Mouse (Mus musculus): ENCODE measurements around the gene Qpctl. TPM values are rescaled to one million over a fixed set of nuclear protein-coding genes. Genes with fewer than 3 reads are reported as not detected.

Gene Qpctl
- polyA plus RNA-seq, 1 experiment: not detected

GRCm38 (mm10) chr7:19178443-19179092 is 29.5 kb upstream of the Qpctl start:
- TF ChIP-seq POLR2A (IDR thresholded peaks at IDR 0.05; ENCODE audit: insufficient read depth, low read depth, low read length) (no peak), CTCF (IDR thresholded peaks at IDR 0.05; ENCODE audit: insufficient read depth, low read depth, low read length) (peak; percentile 87)
- H3K27ac ChIP-seq (ENCODE audit: insufficient read depth, low read depth, low read length): peak overlapping the region; percentile 74
- H3K4me1 ChIP-seq (ENCODE audit: control insufficient read depth, insufficient read depth, low read length): peaks cover 21% of the 10 kb centered on the region
- 8% methylated on average over 27 of the region's 27 CpGs for WGBS
- H3K4me3 ChIP-seq (ENCODE audit: insufficient read depth, low read depth, low read length): peak overlapping the region; percentile 84

- Histone ChIP-seq H3K4me3 (ENCODE audit: insufficient read depth, low read depth, low read length) (peak overlapping the region; percentile 84), H3K4me1 (ENCODE audit: control insufficient read depth, insufficient read depth, low read length) (peaks cover 21% of the 10 kb centered on the region), H3K27ac (ENCODE audit: insufficient read depth, low read depth, low read length) (peak overlapping the region; percentile 74)
- no peak for TF ChIP-seq CTCF (IDR thresholded peaks at IDR 0.05; ENCODE audit: insufficient read depth, low read depth, low read length)
- TF ChIP-seq POLR2A (IDR thresholded peaks at IDR 0.05; ENCODE audit: insufficient read depth, low read depth, low read length): no peak
- WGBS: 3% methylated on average over 18 of the region's 18 CpGs
Observed at GRCm38 (mm10) chr7:19178035-19178434, 28.9 kb upstream of the Qpctl start.

- Histone ChIP-seq H3K27ac (ENCODE audit: insufficient read depth, low read depth, low read length) (peak overlapping the region; percentile 97), H3K4me3 (ENCODE audit: insufficient read depth, low read depth, low read length) (peak overlapping the region; percentile 84), H3K4me1 (ENCODE audit: control insufficient read depth, insufficient read depth, low read length) (peaks cover 21% of the 10 kb centered on the region)
- WGBS: 56% methylated on average over 7 of the region's 7 CpGs
- TF ChIP-seq CTCF (IDR thresholded peaks at IDR 0.05; ENCODE audit: insufficient read depth, low read depth, low read length) (no peak), POLR2A (IDR thresholded peaks at IDR 0.05; ENCODE audit: insufficient read depth, low read depth, low read length) (no peak)
Observed at GRCm38 (mm10) chr7:19177216-19177615, 28.1 kb upstream of the Qpctl start.

DNA sequence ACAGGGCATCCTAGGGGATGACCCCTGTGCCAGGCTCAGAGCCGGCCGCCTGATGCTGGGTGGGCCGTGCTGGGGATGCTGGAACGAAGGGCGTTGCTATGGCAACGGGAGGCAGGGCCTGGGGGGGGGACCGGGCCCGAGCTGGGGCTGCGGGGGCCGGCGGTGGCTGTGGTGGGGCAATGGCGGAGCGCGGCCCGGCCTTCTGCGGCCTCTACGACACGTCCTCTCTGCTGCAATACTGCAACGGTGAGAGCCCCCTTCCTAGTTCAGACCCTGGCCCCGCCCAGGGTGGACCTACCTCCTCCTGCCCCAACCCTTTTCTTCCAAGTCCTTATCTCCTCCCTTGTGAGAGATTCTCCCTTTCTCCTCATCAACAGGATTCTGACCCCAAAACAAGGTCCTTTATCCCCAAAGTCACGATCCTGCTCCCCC is 27.4 kb upstream of the Qpctl start:
- Histone ChIP-seq H3K4me1 (ENCODE audit: control insufficient read depth, insufficient read depth, low read length) (peaks cover 26% of the 10 kb centered on the region), H3K27ac (ENCODE audit: insufficient read depth, low read depth, low read length) (peak overlapping the region; percentile 97), H3K4me3 (ENCODE audit: insufficient read depth, low read depth, low read length) (peak overlapping the region; percentile 84)
- 5% methylated on average over 21 of the region's 21 CpGs for WGBS
- TF ChIP-seq CTCF (IDR thresholded peaks at IDR 0.05; ENCODE audit: insufficient read depth, low read depth, low read length): no peak
- no peak; the same call in none of the 2 replicates for TF ChIP-seq POLR2A (IDR thresholded peaks at IDR 0.05; ENCODE audit: insufficient read depth, low read depth, low read length)

- WGBS: 1% methylated on average over 30 of the region's 30 CpGs
- peaks cover 32% of the 10 kb centered on the region for H3K4me1 ChIP-seq (ENCODE audit: control insufficient read depth, insufficient read depth, low read length)
- TF ChIP-seq POLR2A (IDR thresholded peaks at IDR 0.05; ENCODE audit: insufficient read depth, low read depth, low read length) (peak; percentile 59; the same call in 1 of the 2 replicates), CTCF (IDR thresholded peaks at IDR 0.05; ENCODE audit: insufficient read depth, low read depth, low read length) (no peak)
- H3K27ac ChIP-seq (ENCODE audit: insufficient read depth, low read depth, low read length): peak within 1 kb of the TSS; percentile 97
- peak within 1 kb of the TSS; percentile 84 for H3K4me3 ChIP-seq (ENCODE audit: insufficient read depth, low read depth, low read length)
Observed at GRCm38 (mm10) chr7:19175708-19176515, 26.8 kb upstream of the Qpctl start, which contains the start of gene Eml2. Gene Eml2 (plus strand): TSS chr7:19176421.

DNA sequence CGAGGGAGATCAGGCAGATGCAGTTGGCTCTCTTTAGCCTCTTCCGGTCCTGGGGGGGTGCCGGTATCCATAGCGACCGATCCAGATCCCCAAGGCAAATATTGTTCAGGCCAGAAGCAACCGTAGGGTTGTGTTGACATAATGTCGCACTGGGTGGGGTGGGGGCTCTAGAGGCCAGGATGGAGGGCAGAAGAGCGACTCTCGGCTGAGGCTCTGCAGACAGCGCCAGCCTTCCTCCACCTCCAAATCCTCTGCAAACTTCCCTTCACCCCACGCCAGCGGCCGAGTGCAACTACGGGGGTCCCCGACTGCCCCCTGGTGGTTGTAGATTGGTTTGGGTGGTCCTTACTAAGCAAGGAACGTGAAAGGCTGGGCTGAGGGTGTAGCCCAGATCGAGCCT is 23.8 kb upstream of the Qpctl start:
- peak overlapping the region; percentile 54 for H3K4me3 ChIP-seq (ENCODE audit: insufficient read depth, low read depth, low read length)
- TF ChIP-seq POLR2A (IDR thresholded peaks at IDR 0.05; ENCODE audit: insufficient read depth, low read depth, low read length) (no peak), CTCF (IDR thresholded peaks at IDR 0.05; ENCODE audit: insufficient read depth, low read depth, low read length) (peak; percentile 80)
- WGBS: 3% methylated on average over 17 of the region's 17 CpGs
- H3K27ac ChIP-seq (ENCODE audit: insufficient read depth, low read depth, low read length): peak overlapping the region; percentile 95
- H3K4me1 ChIP-seq (ENCODE audit: control insufficient read depth, insufficient read depth, low read length): peaks cover 39% of the 10 kb centered on the region

DNA sequence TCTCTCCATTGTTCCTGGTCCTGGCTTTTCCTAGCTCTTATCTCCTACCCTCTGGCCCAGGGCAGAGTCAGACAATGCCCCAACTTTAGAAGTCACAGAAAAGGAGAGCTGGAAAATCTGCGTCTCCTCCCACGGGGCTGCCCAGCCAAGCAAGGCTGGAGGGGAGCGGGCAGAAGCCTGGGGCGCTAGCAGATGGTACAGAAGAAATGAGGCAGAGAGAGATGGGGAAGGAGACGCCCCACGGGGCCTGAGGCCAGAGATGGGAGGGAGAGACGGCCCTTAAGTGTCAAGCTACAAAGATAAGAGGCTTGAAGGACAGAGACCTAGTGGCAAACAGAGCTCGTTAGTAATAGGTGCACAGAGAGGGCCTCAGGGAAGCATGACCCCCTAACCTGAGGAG is 22.7 kb upstream of the Qpctl start:
- Histone ChIP-seq H3K4me1 (ENCODE audit: control insufficient read depth, insufficient read depth, low read length) (peaks cover 38% of the 10 kb centered on the region), H3K4me3 (ENCODE audit: insufficient read depth, low read depth, low read length) (peak overlapping the region; percentile 33), H3K27ac (ENCODE audit: insufficient read depth, low read depth, low read length) (peak overlapping the region; percentile 95)
- 20% methylated on average over 8 of the region's 8 CpGs for WGBS
- no peak for TF ChIP-seq POLR2A (IDR thresholded peaks at IDR 0.05; ENCODE audit: insufficient read depth, low read depth, low read length)
- no peak for TF ChIP-seq CTCF (IDR thresholded peaks at IDR 0.05; ENCODE audit: insufficient read depth, low read depth, low read length)

DNA sequence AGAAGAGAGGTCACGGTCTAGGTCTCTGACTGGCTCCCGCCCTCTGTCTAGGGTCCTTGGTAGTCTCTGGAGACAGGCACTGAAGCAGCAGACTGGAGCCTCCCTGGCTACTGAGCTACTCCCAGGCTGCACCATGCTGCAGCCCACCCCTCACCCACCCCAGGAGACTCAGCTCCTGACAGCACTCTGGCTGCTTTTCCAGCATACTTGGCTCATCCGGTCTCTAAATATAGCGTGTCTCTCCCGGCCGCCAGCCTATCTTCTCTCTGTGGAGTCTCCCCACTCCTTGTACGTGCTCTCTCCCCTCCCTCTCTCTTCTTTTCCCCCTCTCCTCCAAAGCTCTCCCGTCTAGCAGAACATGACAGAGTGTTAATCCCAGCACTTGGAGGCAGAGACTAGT is 21.1 kb upstream of the Qpctl start:
- Histone ChIP-seq H3K27ac (ENCODE audit: insufficient read depth, low read depth, low read length) (peak overlapping the region; percentile 97), H3K4me3 (ENCODE audit: insufficient read depth, low read depth, low read length) (no peak overlapping the region), H3K4me1 (ENCODE audit: control insufficient read depth, insufficient read depth, low read length) (peaks cover 43% of the 10 kb centered on the region)
- 0 out of 2 replicates have a peak, but pooled peaks have one; percentile 12 for TF ChIP-seq POLR2A (IDR thresholded peaks at IDR 0.05; ENCODE audit: insufficient read depth, low read depth, low read length)
- TF ChIP-seq CTCF (IDR thresholded peaks at IDR 0.05; ENCODE audit: insufficient read depth, low read depth, low read length): no peak
- 10% methylated on average over 8 of the region's 8 CpGs for WGBS

DNA sequence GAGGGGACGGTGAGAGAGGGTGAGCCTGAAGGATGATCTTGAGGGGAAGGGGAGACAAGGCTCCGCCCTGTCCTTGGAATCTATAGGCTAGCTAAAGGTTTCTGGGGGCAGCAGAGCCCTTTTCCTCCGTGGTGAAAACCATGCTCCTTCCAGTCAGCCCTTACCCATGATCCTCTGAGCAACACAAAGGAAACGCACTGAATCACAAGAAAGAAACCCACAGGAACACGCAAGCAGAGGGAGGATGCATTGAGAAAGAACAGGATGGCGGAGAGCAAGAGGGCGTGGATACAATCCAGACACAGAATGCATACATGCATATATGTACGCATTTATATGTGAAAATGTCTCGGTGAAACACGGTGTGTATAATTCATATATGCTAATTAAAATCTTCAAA is 20.4 kb upstream of the Qpctl start:
- no peak overlapping the region for H3K4me3 ChIP-seq (ENCODE audit: insufficient read depth, low read depth, low read length)
- H3K4me1 ChIP-seq (ENCODE audit: control insufficient read depth, insufficient read depth, low read length): peaks cover 47% of the 10 kb centered on the region
- TF ChIP-seq POLR2A (IDR thresholded peaks at IDR 0.05; ENCODE audit: insufficient read depth, low read depth, low read length) (no peak), CTCF (IDR thresholded peaks at IDR 0.05; ENCODE audit: insufficient read depth, low read depth, low read length) (no peak)
- H3K27ac ChIP-seq (ENCODE audit: insufficient read depth, low read depth, low read length): peak overlapping the region; percentile 97
- 37% methylated on average over 10 of the region's 10 CpGs for WGBS
